In the genomic region with DNA sequence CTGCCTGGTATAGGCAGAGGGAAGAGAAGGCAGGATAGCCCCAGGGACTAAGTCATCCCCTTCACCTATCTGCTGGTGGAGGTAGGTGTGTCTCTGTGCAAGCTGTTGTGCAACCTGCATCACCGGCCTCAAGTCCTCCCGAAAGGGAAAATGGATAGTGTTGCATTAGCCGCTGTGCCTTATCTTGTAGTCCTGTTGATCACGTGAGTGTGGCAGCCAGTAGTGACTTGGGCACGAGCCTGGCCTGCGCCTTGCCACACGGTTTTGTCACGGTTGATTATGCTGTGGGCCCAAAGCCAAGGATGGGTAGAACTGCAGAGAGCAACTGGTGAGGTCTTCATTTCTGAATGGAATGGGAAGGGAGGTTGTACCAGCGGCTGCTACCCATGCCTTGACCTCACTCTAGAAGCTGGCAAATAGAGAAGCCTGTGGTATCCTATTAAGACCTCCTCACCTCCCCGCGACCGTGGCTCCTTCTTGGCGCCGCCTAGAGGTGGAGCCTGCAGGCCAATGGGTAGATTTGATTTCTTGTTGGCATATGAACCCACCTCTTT, we compare ENCODE assay signal across 8 mouse cellular contexts. TPM values are rescaled to one million over a fixed set of nuclear protein-coding genes. Genes with fewer than 3 reads are reported as not detected.
DNase-seq lines count a peak whose midpoint lies in the region; ATAC-seq and TF ChIP-seq lines count a peak whose summit lies in the region.

No protein-coding gene starts in this region.

- peak overlapping the region; percentile 90 for H3K4me2 ChIP-seq in embryonic facial prominence, embryonic 14.5 days (ENCODE audit: low read depth, low read length)
- H3K4me2 ChIP-seq in hindbrain, embryonic 15.5 days, result peak overlapping the region; percentile 92
- H3K4me2 ChIP-seq in midbrain, postnatal 0 days (ENCODE audit: low read depth, low read length, poor library complexity, severe bottlenecking), result peak overlapping the region; percentile 81

- no peak overlapping the region for H3K9ac ChIP-seq in heart, adult 2 months (ENCODE audit: low read depth, low read length)
- H3K9ac ChIP-seq in embryonic facial prominence, embryonic 14.5 days (ENCODE audit: low read depth, low read length), result peak overlapping the region; percentile 86
- H3K9ac ChIP-seq in hindbrain, embryonic 15.5 days, result peak overlapping the region; percentile 93
- peak overlapping the region; percentile 90 for H3K9ac ChIP-seq in midbrain, postnatal 0 days (replicated peaks; ENCODE audit: low read length, poor library complexity, severe bottlenecking)

- 15% methylated on average over 14 of the region's 14 CpGs for WGBS in heart, adult 2 months
- 16% methylated on average over 14 of the region's 14 CpGs for WGBS in embryonic facial prominence, embryonic 14.5 days
- 10% methylated on average over 14 of the region's 14 CpGs for WGBS in hindbrain, embryonic 15.5 days
- 13% methylated on average over 14 of the region's 14 CpGs for WGBS in midbrain, postnatal 0 days

- H3K9me3 ChIP-seq in embryonic facial prominence, embryonic 14.5 days (ENCODE audit: control insufficient read depth, low read length), result no peaks in the 10 kb centered on the region
- H3K9me3 ChIP-seq in hindbrain, embryonic 15.5 days, result no peaks in the 10 kb centered on the region
- H3K9me3 ChIP-seq in midbrain, postnatal 0 days (ENCODE audit: low read length), result no peaks in the 10 kb centered on the region

- no peak for TF ChIP-seq POLR2A in heart, adult 2 months (IDR thresholded peaks at IDR 0.05; ENCODE audit: insufficient read depth, low read depth, low read length)
- no peak; the same call in 1 of the 2 replicates for TF ChIP-seq POLR2A in testis, adult 2 months (IDR thresholded peaks at IDR 0.05; ENCODE audit: control insufficient read depth, low read depth, low read length)

- H3K36me3 ChIP-seq in heart, adult 2 months (ENCODE audit: control insufficient read depth, insufficient read depth, low read length), result no peaks in the 10 kb centered on the region
- H3K36me3 ChIP-seq in embryonic facial prominence, embryonic 14.5 days (ENCODE audit: control insufficient read depth, insufficient read depth, low read length), result no peaks in the 10 kb centered on the region
- no peaks in the 10 kb centered on the region for H3K36me3 ChIP-seq in hindbrain, embryonic 15.5 days
- no peaks in the 10 kb centered on the region for H3K36me3 ChIP-seq in midbrain, postnatal 0 days (ENCODE audit: insufficient read depth, low read length)
- H3K36me3 ChIP-seq in testis, adult 2 months (ENCODE audit: control insufficient read depth, insufficient read depth, low read length), result no peaks in the 10 kb centered on the region

- H3K27ac ChIP-seq in heart, adult 2 months, result no peak overlapping the region
- no peak overlapping the region for H3K27ac ChIP-seq in embryonic facial prominence, embryonic 14.5 days (replicated peaks; ENCODE audit: low read depth, low read length)
- H3K27ac ChIP-seq in hindbrain, embryonic 15.5 days (replicated peaks), result peak overlapping the region; percentile 90
- peak overlapping the region; percentile 79; the same call in 1 of the 2 replicates for H3K27ac ChIP-seq in midbrain, postnatal 0 days (ENCODE audit: low read depth, low read length)
- H3K27ac ChIP-seq in testis, adult 2 months (ENCODE audit: control insufficient read depth, insufficient read depth, low read depth, low read length), result peak overlapping the region; percentile 33

- intact Hi-C loops in heart, adult 2 months (cut with DNase I), result loop anchor here (2.0 kb wide), 1 partner anchor 13 kb away; no protein-coding TSS in a partner anchor
- intact Hi-C loops in heart, postnatal 14 days (cut with DNase I), result loop anchor here (1.0 kb wide), 1 partner anchor 14 kb away; no protein-coding TSS in a partner anchor

- no peak for TF ChIP-seq EP300 in heart, adult 2 months (IDR thresholded peaks at IDR 0.05; ENCODE audit: insufficient read depth, low read depth, low read length)

- no peaks in the 10 kb centered on the region for H3K79me2 ChIP-seq in heart, adult 2 months (replicated peaks; ENCODE audit: control insufficient read depth, insufficient read depth, low read length)

- ATAC-seq in embryonic facial prominence, embryonic 14.5 days (ENCODE audit: low read depth), result peak; percentile 15; the same call in 1 of the 2 replicates
- ATAC-seq in hindbrain, embryonic 15.5 days (ENCODE audit: low FRiP score, low read depth), result peak; percentile 54
- peak; percentile 50 for ATAC-seq in midbrain, postnatal 0 days (ENCODE audit: low FRiP score)

- peaks cover 10% of the 10 kb centered on the region for H3K4me1 ChIP-seq in heart, adult 2 months (ENCODE audit: control insufficient read depth, insufficient read depth, low read length)
- peaks cover 19% of the 10 kb centered on the region for H3K4me1 ChIP-seq in embryonic facial prominence, embryonic 14.5 days (ENCODE audit: control insufficient read depth, insufficient read depth, low read length)
- peaks cover 32% of the 10 kb centered on the region for H3K4me1 ChIP-seq in hindbrain, embryonic 15.5 days (replicated peaks)
- H3K4me1 ChIP-seq in midbrain, postnatal 0 days (ENCODE audit: insufficient read depth, low read length), result peaks cover 9% of the 10 kb centered on the region; the same call in 1 of the 2 replicates
- peaks cover 34% of the 10 kb centered on the region for H3K4me1 ChIP-seq in testis, adult 2 months (ENCODE audit: control insufficient read depth, insufficient read depth, low read length)

- peak; percentile 51 to 68 for DNase-seq in heart, adult 2 months
- DNase-seq in heart, postnatal 14 days, result no peak
- DNase-seq in adipocyte (ENCODE audit: low spot score), result peak; percentile 89
- DNase-seq in embryonic facial prominence, embryonic 14.5 days (ENCODE audit: low spot score), result peak; percentile 70
- DNase-seq in liver, result peak; percentile 83
- DNase-seq in midbrain, postnatal 0 days (ENCODE audit: low spot score), result peak; percentile 92

- no peaks in the 10 kb centered on the region for H3K27me3 ChIP-seq in heart, adult 2 months (ENCODE audit: control insufficient read depth, insufficient read depth, low read length)
- H3K27me3 ChIP-seq in embryonic facial prominence, embryonic 14.5 days (replicated peaks; ENCODE audit: control insufficient read depth, insufficient read depth, low read length), result no peaks in the 10 kb centered on the region
- H3K27me3 ChIP-seq in hindbrain, embryonic 15.5 days, result no peaks in the 10 kb centered on the region
- no peaks in the 10 kb centered on the region for H3K27me3 ChIP-seq in midbrain, postnatal 0 days (ENCODE audit: insufficient read depth, low read length)
- H3K27me3 ChIP-seq in testis, adult 2 months (ENCODE audit: control insufficient read depth, insufficient read depth, low read length), result no peaks in the 10 kb centered on the region

- peak; percentile 59 for TF ChIP-seq CTCF in heart, adult 2 months (IDR thresholded peaks at IDR 0.05)
- peak; percentile 56 for TF ChIP-seq CTCF in midbrain, postnatal 0 days (IDR thresholded peaks at IDR 0.05)
- no peak for TF ChIP-seq CTCF in testis, adult 2 months (IDR thresholded peaks at IDR 0.05; ENCODE audit: control insufficient read depth, insufficient read depth, insufficient replicate concordance, low read depth, low read length)

- peak overlapping the region; percentile 26 for H3K4me3 ChIP-seq in heart, adult 2 months
- H3K4me3 ChIP-seq in embryonic facial prominence, embryonic 14.5 days (ENCODE audit: low read depth, low read length), result peak overlapping the region; percentile 88
- peak overlapping the region; percentile 92 for H3K4me3 ChIP-seq in hindbrain, embryonic 15.5 days
- peak overlapping the region; percentile 64 for H3K4me3 ChIP-seq in midbrain, postnatal 0 days (ENCODE audit: low read depth, low read length)
- peak overlapping the region; percentile 87 for H3K4me3 ChIP-seq in testis, adult 2 months (ENCODE audit: control insufficient read depth, low read depth, low read length)

RNA-seq across cellular contexts. Expression of a gene that starts 1.8 kb away (rescaled TPM):
- 10 to 100 TPM; 17.8 to 19.6 TPM for total RNA-seq in heart, adult 2 months (2021)
- polyA plus RNA-seq in heart, adult 2 months (2012; rRNA removed), result 32.2 and 37.0 TPM in 2 replicates
- 10 to 100 TPM; 24.1 to 26.7 TPM for total RNA-seq in heart, postnatal 14 days (2021)
- polyA plus RNA-seq in embryonic facial prominence, embryonic 14.5 days (2014; fragmentation: Nextera tagmentation; extraction: Ambion mirVana), result 14.6 and 14.8 TPM in 2 replicates
- 19.3 and 25.9 TPM in 2 replicates for polyA plus RNA-seq in hindbrain, embryonic 15.5 days (2015; fragmentation: Nextera tagmentation; extraction: Ambion mirVana)
- total RNA-seq in midbrain, postnatal 0 days (2014; rRNA removed), result 69.1 and 81.7 TPM in 2 replicates
- 15.7 and 16.5 TPM in 2 replicates for polyA plus RNA-seq in midbrain, postnatal 0 days (2015; fragmentation: Nextera tagmentation; extraction: Ambion mirVana)
- polyA plus RNA-seq in testis, adult 2 months (2012; rRNA removed), result 21.4 and 23.4 TPM in 2 replicates

RNA-seq across cellular contexts. Expression of a gene that starts 36.7 kb away (rescaled TPM):
- total RNA-seq in heart, adult 2 months (2021), result 10 to 100 TPM; 51.3 to 85.7 TPM
- polyA plus RNA-seq in heart, adult 2 months (2012; rRNA removed), result 27.8 and 72.8 TPM in 2 replicates
- total RNA-seq in heart, postnatal 14 days (2021), result 100 to 1,000 TPM; 273 to 386 TPM
- polyA plus RNA-seq in embryonic facial prominence, embryonic 14.5 days (2014; fragmentation: Nextera tagmentation; extraction: Ambion mirVana), result 40.2 and 40.4 TPM in 2 replicates
- 29.9 and 33.5 TPM in 2 replicates for polyA plus RNA-seq in hindbrain, embryonic 15.5 days (2015; fragmentation: Nextera tagmentation; extraction: Ambion mirVana)
- 51.2 and 91.4 TPM in 2 replicates for total RNA-seq in midbrain, postnatal 0 days (2014; rRNA removed)
- 39.8 and 40.6 TPM in 2 replicates for polyA plus RNA-seq in midbrain, postnatal 0 days (2015; fragmentation: Nextera tagmentation; extraction: Ambion mirVana)
- 3.7 and 5.5 TPM in 2 replicates for polyA plus RNA-seq in testis, adult 2 months (2012; rRNA removed)

Comparison
In these comparisons a context has a peak if more than half of its experiments do, and no peak if none do; other contexts are left out.
1. DNase-seq: peak in heart, adult 2 months (2 of 2), adipocyte (single experiment), embryonic facial prominence, embryonic 14.5 days (single experiment), liver (single experiment) and midbrain, postnatal 0 days (single experiment); none in heart, postnatal 14 days (0 of 2).
2. H3K27ac ChIP-seq: peak in hindbrain, embryonic 15.5 days (single experiment), midbrain, postnatal 0 days (single experiment) and testis, adult 2 months (single experiment); none in heart, adult 2 months (single experiment) and embryonic facial prominence, embryonic 14.5 days (single experiment).
3. H3K4me3 ChIP-seq: peak in every context shown above with its lines; median percentile 92 in hindbrain, embryonic 15.5 days; 88 in embryonic facial prominence, embryonic 14.5 days; 87 in testis, adult 2 months; 64 in midbrain, postnatal 0 days; 26 in heart, adult 2 months.
4. Peak in every context shown above with its lines, with median percentiles within 50 percentile points of each other: ATAC-seq and H3K4me2 ChIP-seq.